Mouse (Mus musculus) bone marrow macrophage, adult 2 months (primary cell): ENCODE measurements around the gene Dpep2nb.
"Not testable (repeated sequence)": the region's sequence is repeated elsewhere in the genome, so short reads cannot be mapped to it uniquely, and the experiment has no call there.

ENCODE experiments used
- CTCF ChIP-seq: IDR thresholded peaks from 2 replicates; pipeline ENCODE4 v1.5.1; 2012; ENCODE audit warnings: low read depth, mild to moderate bottlenecking, low read length, moderate library complexity
- POLR2A ChIP-seq: IDR thresholded peaks from 2 replicates; pipeline ENCODE4 v1.6.1; 2012; ENCODE audit warnings: mild to moderate bottlenecking, low read depth, low read length, borderline replicate concordance

- TF ChIP-seq CTCF, POLR2A: not testable (repeated sequence)
Measured at GRCm38 (mm10) chr8:105983406-105983805, 22.4 kb downstream of the Dpep2nb start.
